Mouse (Mus musculus) C2C12 (cell line): ENCODE measurements around the gene Plrg1. TPM values are rescaled to one million over a fixed set of nuclear protein-coding genes. Genes with fewer than 3 reads are reported as not detected.

Experiments
- H3K27me3 ChIP-seq: one replicate; pipeline ENCODE4 v1.6.1; 2011; ENCODE audit not compliant: control insufficient read depth, insufficient read depth, insufficient read length
- H3K36me3 ChIP-seq: one replicate; pipeline ENCODE4 v1.6.1; 2011; ENCODE audit not compliant: control insufficient read depth, insufficient read depth
- H3K4me3 ChIP-seq: one replicate; pipeline ENCODE4 v1.5.1; 2011; ENCODE audit warnings: mild to moderate bottlenecking, control low read depth; ENCODE audit not compliant: poor library complexity, insufficient read depth, severe bottlenecking
- H3K79me2 ChIP-seq: one replicate; pipeline ENCODE4 v1.6.1; 2011; ENCODE audit not compliant: control insufficient read depth, insufficient read depth
- H3K79me3 ChIP-seq: one replicate; pipeline ENCODE4 v1.6.1; 2011; ENCODE audit warnings: low read depth, control low read depth
- H3ac ChIP-seq: one replicate; pipeline ENCODE3; 2011; ENCODE audit warnings: low read depth; ENCODE audit not compliant: control insufficient read depth, insufficient read length
- CEBPB ChIP-seq: IDR thresholded peaks from one replicate; pipeline ENCODE4 v1.6.1; 2011; ENCODE audit warnings: low read depth, mild to moderate bottlenecking, control low read depth, moderate library complexity
- CTCF ChIP-seq: IDR thresholded peaks from one replicate; pipeline ENCODE4 v1.5.1; 2011; ENCODE audit not compliant: control insufficient read depth, insufficient read depth, insufficient read length
- FOSL1 ChIP-seq: IDR thresholded peaks from one replicate; pipeline ENCODE4 v1.8.0; 2011; ENCODE audit warnings: mild to moderate bottlenecking, low read length; ENCODE audit not compliant: poor library complexity, insufficient read depth, severe bottlenecking
- MAX ChIP-seq: IDR thresholded peaks from one replicate; pipeline ENCODE4 v1.6.1; 2011; ENCODE audit warnings: mild to moderate bottlenecking, control low read depth
- MYOD1 ChIP-seq: IDR thresholded peaks from one replicate; pipeline ENCODE4 v1.6.1; 2011; ENCODE audit warnings: low read depth; ENCODE audit not compliant: control insufficient read depth, insufficient read length
- MYOG ChIP-seq: IDR thresholded peaks from one replicate; pipeline ENCODE4 v1.6.1; 2011; ENCODE audit not compliant: control insufficient read depth, insufficient read length; ENCODE audit errors: extremely low read depth
- USF1 ChIP-seq: IDR thresholded peaks from one replicate; pipeline ENCODE4 v1.6.1; 2011; ENCODE audit warnings: low read depth, mild to moderate bottlenecking, control low read depth, moderate library complexity
- polyA plus RNA-seq: library from polyadenylated mRNA; unstranded; fragments of >200 nt; fragmentation: generic; extraction: Trizol; gene quantifications from one replicate; pipeline ENCODE4 v1.2.1, GENCODE M21; 2012; ENCODE audit warnings: missing spikeins

Plrg1 gene
- polyA plus RNA-seq, 1 experiment, result 58.2 TPM

DNA sequence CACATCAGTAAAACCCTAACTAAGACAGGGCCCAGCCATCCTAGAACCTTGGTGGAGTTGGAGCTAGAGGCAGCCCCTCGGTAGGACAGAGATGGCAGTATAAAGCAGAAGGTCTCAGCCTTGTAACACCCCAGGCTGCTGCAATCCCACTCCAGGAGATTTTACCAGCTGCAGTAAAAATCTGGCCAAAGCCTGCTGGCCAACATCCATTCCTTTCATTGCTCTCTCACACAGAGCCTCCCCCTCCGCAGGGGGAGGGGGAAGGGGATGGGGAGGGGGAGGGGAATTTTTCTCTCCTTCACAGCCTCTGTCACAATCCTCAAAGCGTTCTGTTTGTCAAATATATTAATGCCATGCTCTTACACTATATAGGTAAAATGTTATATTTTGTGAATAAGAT is 21.2 kb downstream of the Plrg1 start:
- TF ChIP-seq FOSL1 (no peak), MYOG (no peak), CEBPB (no peak), USF1 (no peak), MYOD1 (no peak)
- Histone ChIP-seq H3K4me3 (no peak overlapping the region), H3K79me3 (no peaks in the 10 kb centered on the region), H3K27me3 (no peaks in the 10 kb centered on the region), H3K36me3 (peaks cover 15% of the 10 kb centered on the region), H3ac (no peak overlapping the region), H3K79me2 (no peaks in the 10 kb centered on the region)

DNA sequence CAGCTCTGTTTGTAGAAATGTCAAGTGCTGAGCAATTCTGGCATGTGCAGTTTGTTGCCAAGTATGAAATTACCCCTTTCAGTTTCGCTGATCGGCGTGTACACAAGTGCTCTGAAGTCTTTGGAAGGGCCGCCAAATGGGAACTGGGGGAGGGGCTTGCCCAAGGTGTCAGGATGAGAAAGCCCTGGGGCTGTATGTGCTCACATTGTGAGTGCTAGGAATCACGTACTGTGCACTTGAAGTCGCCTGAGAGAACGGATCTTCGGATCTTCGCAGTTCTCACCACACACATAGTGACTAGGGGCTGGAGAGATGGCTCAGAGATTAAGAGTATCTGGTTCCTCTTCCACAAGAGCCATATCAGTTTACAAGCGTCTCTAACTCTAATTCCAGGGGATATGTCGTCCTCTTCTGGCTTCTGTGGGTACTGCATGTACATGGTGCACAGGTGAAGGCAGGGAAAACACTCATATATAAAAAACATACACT is 25.3 kb downstream of the Plrg1 start:
- Histone ChIP-seq H3K4me3 (no peak overlapping the region), H3K36me3 (no peaks in the 10 kb centered on the region), H3K79me3 (no peaks in the 10 kb centered on the region), H3ac (no peak overlapping the region), H3K27me3 (no peaks in the 10 kb centered on the region), H3K79me2 (no peaks in the 10 kb centered on the region)
- TF ChIP-seq MAX, result no peak
- TF ChIP-seq USF1, result no peak
- TF ChIP-seq MYOG, result no peak
- TF ChIP-seq CEBPB, result no peak
- no peak for TF ChIP-seq FOSL1
- TF ChIP-seq CTCF, result no peak
- no peak for TF ChIP-seq MYOD1

DNA sequence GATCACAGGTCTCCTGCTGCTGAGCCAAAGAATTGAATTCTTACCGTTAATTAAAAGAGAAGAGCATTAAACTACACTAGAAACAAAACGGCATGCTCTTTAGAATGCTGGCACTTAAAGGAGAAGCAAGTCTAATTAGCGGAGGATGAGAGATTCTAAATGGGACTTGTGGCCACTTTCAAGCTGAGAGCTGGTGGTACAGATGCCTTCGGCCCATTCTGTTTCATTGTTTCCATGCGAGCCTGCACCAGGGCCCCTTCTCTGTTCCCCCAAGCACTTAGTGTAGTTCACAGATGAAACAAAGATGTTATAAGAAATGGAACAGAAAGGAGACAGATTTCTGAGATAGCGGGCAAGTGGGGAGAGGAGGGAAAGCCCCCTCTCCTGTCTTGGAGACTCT is 42.3 kb downstream of the Plrg1 start:
- Histone ChIP-seq H3ac (no peak overlapping the region), H3K79me3 (no peaks in the 10 kb centered on the region), H3K36me3 (no peaks in the 10 kb centered on the region), H3K79me2 (no peaks in the 10 kb centered on the region), H3K27me3 (peaks cover 27% of the 10 kb centered on the region), H3K4me3 (no peak overlapping the region)
- no peak for TF ChIP-seq USF1
- TF ChIP-seq MAX, result no peak
- no peak for TF ChIP-seq MYOD1
- no peak for TF ChIP-seq FOSL1
- no peak for TF ChIP-seq CTCF
- no peak for TF ChIP-seq MYOG
- TF ChIP-seq CEBPB, result no peak

DNA sequence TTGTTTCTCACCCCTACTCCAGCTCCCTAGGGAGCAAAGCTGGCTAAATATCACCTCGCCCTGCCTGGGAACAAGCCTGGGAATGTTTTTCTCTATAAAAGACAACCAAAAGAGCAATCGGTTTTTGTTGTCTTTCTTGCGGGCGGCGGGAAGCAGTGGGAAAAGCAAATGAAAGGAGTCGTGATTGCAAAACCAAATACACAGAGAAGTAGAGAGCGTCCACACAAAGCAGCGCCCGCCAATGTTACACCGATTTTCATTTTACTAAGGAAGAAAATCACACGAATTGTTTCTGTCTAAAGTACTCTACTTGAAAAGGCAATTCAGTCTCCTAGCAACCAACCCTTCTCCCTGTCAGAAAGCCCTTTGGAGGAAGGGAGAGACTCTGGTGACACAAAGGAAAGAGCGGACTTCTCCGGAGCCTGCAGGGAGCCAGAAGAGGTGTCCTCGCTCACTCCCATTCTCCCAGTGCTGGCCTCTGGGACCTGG is 43.3 kb downstream of the Plrg1 start:
- Histone ChIP-seq H3K79me3 (no peaks in the 10 kb centered on the region), H3K79me2 (no peaks in the 10 kb centered on the region), H3K27me3 (peaks cover 27% of the 10 kb centered on the region), H3ac (no peak overlapping the region), H3K36me3 (no peaks in the 10 kb centered on the region), H3K4me3 (no peak overlapping the region)
- TF ChIP-seq FOSL1 (no peak), MAX (no peak), MYOD1 (no peak), CEBPB (no peak), MYOG (no peak), USF1 (no peak), CTCF (no peak)

DNA sequence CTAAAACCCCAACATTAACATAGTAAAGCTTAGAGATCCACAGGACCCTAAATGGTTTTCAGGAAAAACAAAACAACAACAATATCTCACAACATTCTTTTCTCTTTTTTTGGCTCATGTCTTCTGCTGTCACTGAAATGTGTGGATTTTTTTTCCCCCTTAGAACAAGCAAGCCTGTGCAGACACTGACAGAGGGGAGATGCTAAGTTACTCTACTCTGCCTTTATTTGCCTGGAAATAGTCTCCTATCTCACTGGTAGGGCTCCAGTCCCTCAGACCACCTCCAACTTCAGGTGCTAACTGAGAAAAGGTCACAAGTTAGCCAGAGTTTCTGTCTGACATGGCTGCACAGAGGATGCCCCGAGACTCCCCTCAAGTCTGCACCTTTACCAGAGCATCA is 43.8 kb downstream of the Plrg1 start:
- no peak overlapping the region for H3ac ChIP-seq
- H3K79me2 ChIP-seq, result no peaks in the 10 kb centered on the region
- no peaks in the 10 kb centered on the region for H3K79me3 ChIP-seq
- H3K4me3 ChIP-seq, result no peak overlapping the region
- TF ChIP-seq USF1, result no peak
- TF ChIP-seq MYOD1, result no peak
- no peak for TF ChIP-seq CTCF
- TF ChIP-seq MAX, result no peak
- TF ChIP-seq CEBPB, result no peak
- no peak for TF ChIP-seq FOSL1
- no peak for TF ChIP-seq MYOG
- peaks cover 27% of the 10 kb centered on the region for H3K27me3 ChIP-seq
- no peaks in the 10 kb centered on the region for H3K36me3 ChIP-seq

DNA sequence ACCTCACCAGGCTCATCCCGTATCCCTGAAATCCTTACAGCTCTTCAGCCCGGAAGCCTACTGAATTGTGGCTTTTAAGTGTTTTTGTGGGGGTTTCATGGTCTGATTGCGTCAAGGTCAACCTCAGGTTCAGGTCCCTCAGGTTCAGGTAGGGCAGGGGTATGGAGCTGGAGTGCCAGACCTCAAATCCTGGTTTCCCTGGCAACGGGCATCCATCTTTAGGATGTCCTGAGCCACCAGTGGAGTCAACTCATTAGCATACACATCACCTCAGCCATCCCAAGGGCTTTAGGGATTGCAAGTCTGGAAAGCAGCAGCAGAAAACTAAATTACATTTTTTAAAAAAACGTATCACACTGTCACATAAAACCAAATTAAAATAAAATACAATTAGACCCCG is 44.3 kb downstream of the Plrg1 start:
- Histone ChIP-seq H3K79me3 (no peaks in the 10 kb centered on the region), H3ac (no peak overlapping the region), H3K79me2 (no peaks in the 10 kb centered on the region), H3K27me3 (peaks cover 27% of the 10 kb centered on the region), H3K36me3 (no peaks in the 10 kb centered on the region), H3K4me3 (no peak overlapping the region)
- no peak for TF ChIP-seq USF1
- no peak for TF ChIP-seq MYOD1
- no peak for TF ChIP-seq MAX
- no peak for TF ChIP-seq CEBPB
- no peak for TF ChIP-seq CTCF
- TF ChIP-seq FOSL1, result no peak
- TF ChIP-seq MYOG, result no peak
